Mouse (Mus musculus): ENCODE measurements around the gene Ripor2. TPM values are rescaled to one million over a fixed set of nuclear protein-coding genes. Genes with fewer than 3 reads are reported as not detected.
"Not testable (repeated sequence)": the region's sequence is repeated elsewhere in the genome, so short reads cannot be mapped to it uniquely, and the experiment has no call there.

The Ripor2 gene
- polyA plus RNA-seq, 1 experiment from 2014 or later = 1.7 TPM

DNA sequence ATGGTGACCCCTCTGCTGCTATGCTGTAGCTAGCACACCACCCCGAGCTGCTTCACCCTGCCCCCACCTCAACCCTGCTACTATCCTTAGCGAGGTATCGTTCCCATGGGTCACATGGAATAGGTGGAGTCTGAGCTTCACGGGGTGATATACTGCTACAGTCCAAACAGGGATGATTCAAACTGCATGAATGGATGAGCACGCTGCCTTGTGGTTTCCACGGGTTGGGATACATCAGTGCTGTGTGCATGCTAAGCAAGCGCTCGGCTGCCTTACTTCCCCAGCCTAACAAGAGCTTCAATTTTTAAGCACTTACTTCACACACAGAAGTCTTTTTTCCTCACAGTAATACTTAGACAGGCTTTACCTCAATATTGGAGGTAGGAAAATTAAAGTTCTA, 168.8 kb downstream of the Ripor2 start:
- Histone ChIP-seq H3K27me3 (no peaks in the 10 kb centered on the region), H3K9me3 (no peaks in the 10 kb centered on the region), H3K4me1 (replicated peaks) (no peaks in the 10 kb centered on the region), H3K4me3 (replicated peaks) (no peak overlapping the region), H3K9ac (replicated peaks) (no peak overlapping the region), H3K4me2 (no peak overlapping the region), H3K27ac (no peak overlapping the region), H3K36me3 (peaks cover 56% of the 10 kb centered on the region)
- no peak for ATAC-seq (ENCODE audit: insufficient number of reproducible peaks, insufficient read depth, low FRiP score, low TSS enrichment, low read depth)
- WGBS = 89% methylated on average over 8 of the region's 8 CpGs

GRCm38 (mm10) chr13:24751396-24751795, 169.4 kb downstream of the Ripor2 start:
- H3K4me2 ChIP-seq = no peak overlapping the region
- no peak overlapping the region for H3K27ac ChIP-seq
- H3K27me3 ChIP-seq = no peaks in the 10 kb centered on the region
- H3K4me3 ChIP-seq (replicated peaks) = no peak overlapping the region
- H3K9me3 ChIP-seq = no peaks in the 10 kb centered on the region
- ATAC-seq (ENCODE audit: insufficient number of reproducible peaks, insufficient read depth, low FRiP score, low TSS enrichment, low read depth) = no peak
- 90% methylated on average over 8 of the region's 8 CpGs for WGBS
- no peaks in the 10 kb centered on the region for H3K4me1 ChIP-seq (replicated peaks)
- peaks cover 61% of the 10 kb centered on the region for H3K36me3 ChIP-seq
- no peak overlapping the region for H3K9ac ChIP-seq (replicated peaks)

DNA sequence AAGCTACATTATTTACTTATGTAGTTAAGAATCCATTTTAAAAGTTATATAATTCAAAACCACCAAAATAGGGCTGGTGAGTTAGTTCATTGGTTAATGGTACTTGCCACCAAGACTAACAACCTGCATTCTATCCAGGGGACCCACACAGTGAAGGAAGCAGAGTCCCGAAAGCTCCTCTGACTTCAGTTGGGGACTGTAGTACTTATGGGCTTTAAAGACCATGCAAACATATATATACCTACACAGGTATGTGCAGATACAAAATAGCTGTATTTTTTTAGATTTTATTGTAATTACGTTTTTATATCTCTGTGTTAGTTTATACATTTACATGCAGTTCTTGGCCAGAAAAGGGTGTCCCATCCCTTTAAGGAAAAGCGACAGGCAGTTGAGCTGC, 174.8 kb downstream of the Ripor2 start:
- Histone ChIP-seq H3K9ac (replicated peaks) (no peak overlapping the region), H3K4me2 (no peak overlapping the region), H3K36me3 (peaks cover 72% of the 10 kb centered on the region), H3K4me3 (replicated peaks) (no peak overlapping the region), H3K9me3 (no peaks in the 10 kb centered on the region), H3K27me3 (no peaks in the 10 kb centered on the region), H3K27ac (no peak overlapping the region), H3K4me1 (replicated peaks) (peaks cover 9% of the 10 kb centered on the region)
- ATAC-seq (ENCODE audit: insufficient number of reproducible peaks, insufficient read depth, low FRiP score, low TSS enrichment, low read depth) = no peak
- WGBS = 96% methylated on average over 3 of the region's 3 CpGs

DNA sequence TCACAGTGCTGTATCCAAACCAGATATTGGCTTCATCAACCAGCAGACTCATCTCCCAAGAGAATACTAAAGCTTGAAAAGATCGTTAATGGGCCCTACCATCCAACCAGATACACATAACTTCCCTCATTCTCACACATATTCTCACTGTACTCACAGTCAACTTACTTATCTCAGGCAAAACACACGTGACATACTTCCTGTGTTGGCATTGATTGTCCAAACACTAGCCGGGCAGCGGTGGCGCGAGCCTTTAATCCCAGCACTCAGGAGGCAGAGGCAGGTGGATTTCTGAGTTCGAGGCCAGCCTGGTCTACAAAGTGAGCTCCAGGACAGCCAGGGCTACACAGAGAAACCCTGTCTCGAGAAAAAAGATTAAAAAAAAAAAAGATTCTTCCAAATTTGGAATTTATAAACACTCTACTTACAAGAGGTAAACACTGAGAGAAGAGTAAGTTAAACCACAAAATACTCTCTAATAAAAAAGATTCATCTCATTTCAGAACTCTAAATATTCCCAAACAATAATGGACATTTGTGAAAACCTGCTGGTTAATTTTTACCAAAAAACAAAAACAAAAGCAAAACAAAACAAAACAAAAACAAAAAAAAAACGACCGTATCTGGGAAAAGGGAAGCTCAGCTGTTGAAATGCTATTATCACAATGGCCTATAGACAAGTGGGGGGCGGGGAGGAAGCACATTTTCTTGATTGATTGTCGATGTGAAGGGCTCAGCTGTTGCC, 176.0 kb downstream of the Ripor2 start:
- no peaks in the 10 kb centered on the region for H3K27me3 ChIP-seq
- no peak overlapping the region for H3K4me3 ChIP-seq (replicated peaks)
- no peak overlapping the region for H3K27ac ChIP-seq
- peaks cover 61% of the 10 kb centered on the region for H3K36me3 ChIP-seq
- H3K4me1 ChIP-seq (replicated peaks) = peaks cover 13% of the 10 kb centered on the region
- H3K4me2 ChIP-seq = no peak overlapping the region
- H3K9me3 ChIP-seq = no peaks in the 10 kb centered on the region
- WGBS = 90% methylated on average over 12 of the region's 12 CpGs
- no peak for ATAC-seq (ENCODE audit: insufficient number of reproducible peaks, insufficient read depth, low FRiP score, low TSS enrichment, low read depth)
- no peak overlapping the region for H3K9ac ChIP-seq (replicated peaks)

- 87% methylated on average over 10 of the region's 10 CpGs for WGBS
- no peak overlapping the region for H3K27ac ChIP-seq
Observed at GRCm38 (mm10) chr13:24759451-24759850, 177.5 kb downstream of the Ripor2 start.

DNA sequence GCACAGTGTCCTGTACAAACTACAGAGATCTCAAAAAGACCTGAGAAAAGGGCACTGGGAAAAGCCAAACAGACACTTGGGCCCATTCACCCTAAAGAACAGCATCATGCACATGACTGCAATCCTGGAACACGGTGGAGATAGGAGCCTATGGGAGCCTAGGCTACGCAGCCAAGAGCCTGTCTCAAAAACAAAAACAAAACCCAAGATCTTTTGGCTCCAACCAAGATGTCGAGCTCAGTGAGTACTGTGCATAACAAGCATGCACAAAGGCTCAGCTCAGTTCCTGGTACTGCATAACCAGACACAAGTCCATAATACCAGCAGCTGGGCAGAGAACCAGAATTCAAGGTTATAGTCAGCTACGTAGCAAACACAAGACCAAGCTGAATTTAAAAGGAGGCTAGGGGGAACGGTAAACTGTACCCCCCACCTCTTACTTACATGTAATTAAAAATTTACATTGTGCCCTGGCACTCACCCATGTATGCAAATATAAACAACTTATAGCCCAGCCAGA, 178.4 kb downstream of the Ripor2 start:
- Histone ChIP-seq H3K9ac (replicated peaks) (peak overlapping the region; percentile 83), H3K27ac (peak overlapping the region; percentile 94; the same call in 1 of the 2 replicates), H3K4me3 (replicated peaks) (peak overlapping the region; percentile 83), H3K9me3 (no peaks in the 10 kb centered on the region), H3K27me3 (no peaks in the 10 kb centered on the region), H3K4me1 (replicated peaks) (peaks cover 13% of the 10 kb centered on the region), H3K36me3 (peaks cover 41% of the 10 kb centered on the region), H3K4me2 (peak overlapping the region; percentile 60)
- ATAC-seq (ENCODE audit: insufficient number of reproducible peaks, insufficient read depth, low FRiP score, low TSS enrichment, low read depth) = no peak
- WGBS = 73% methylated on average over 5 of the region's 5 CpGs

More at GRCm38 (mm10) chr13:24759451-24759850, 177.5 kb downstream of the Ripor2 start:
- Histone ChIP-seq H3K4me1 (replicated peaks) (peaks cover 13% of the 10 kb centered on the region), H3K4me3 (replicated peaks) (no peak overlapping the region), H3K36me3 (peaks cover 51% of the 10 kb centered on the region), H3K27me3 (no peaks in the 10 kb centered on the region), H3K9me3 (no peaks in the 10 kb centered on the region), H3K4me2 (no peak overlapping the region), H3K9ac (replicated peaks) (no peak overlapping the region)
- no peak for ATAC-seq (ENCODE audit: insufficient number of reproducible peaks, insufficient read depth, low FRiP score, low TSS enrichment, low read depth)

- no peak for ATAC-seq (ENCODE audit: insufficient number of reproducible peaks, insufficient read depth, low FRiP score, low TSS enrichment, low read depth)
- Histone ChIP-seq H3K4me3 (replicated peaks) (peak overlapping the region; percentile 83), H3K9me3 (no peaks in the 10 kb centered on the region), H3K27me3 (no peaks in the 10 kb centered on the region), H3K27ac (peak overlapping the region; percentile 94), H3K36me3 (peaks cover 35% of the 10 kb centered on the region), H3K4me1 (replicated peaks) (peaks cover 13% of the 10 kb centered on the region), H3K9ac (replicated peaks) (peak overlapping the region; percentile 83), H3K4me2 (peak overlapping the region; percentile 60)
- WGBS = 5% methylated on average over 10 of the region's 10 CpGs
Observed at GRCm38 (mm10) chr13:24761083-24761402, 179.1 kb downstream of the Ripor2 start.

- H3K36me3 ChIP-seq = peaks cover 29% of the 10 kb centered on the region
- no peaks in the 10 kb centered on the region for H3K27me3 ChIP-seq
- no peaks in the 10 kb centered on the region for H3K9me3 ChIP-seq
- H3K4me1 ChIP-seq (replicated peaks) = peaks cover 13% of the 10 kb centered on the region
- peak; percentile 96 for ATAC-seq (ENCODE audit: insufficient number of reproducible peaks, insufficient read depth, low FRiP score, low TSS enrichment, low read depth)
- peak within 1 kb of the TSS; percentile 83 for H3K4me3 ChIP-seq (replicated peaks)
- H3K9ac ChIP-seq (replicated peaks) = peak within 1 kb of the TSS; percentile 83
- peak within 1 kb of the TSS; percentile 60 for H3K4me2 ChIP-seq
- H3K27ac ChIP-seq = peak within 1 kb of the TSS; percentile 94
- WGBS = under 1% methylated on average over 79 of the region's 79 CpGs
Observed at GRCm38 (mm10) chr13:24761403-24762227, 179.6 kb downstream of the Ripor2 start, which contains the start of gene Gmnn. Gene Gmnn, minus strand, starts transcription at chr13:24761923.

- Histone ChIP-seq H3K36me3 (peaks cover 23% of the 10 kb centered on the region), H3K27ac (peak overlapping the region; percentile 94; the same call in 1 of the 2 replicates), H3K9ac (replicated peaks) (peak overlapping the region; percentile 83; the same call in 1 of the 2 replicates), H3K9me3 (no peaks in the 10 kb centered on the region), H3K27me3 (no peaks in the 10 kb centered on the region), H3K4me1 (replicated peaks) (peaks cover 13% of the 10 kb centered on the region), H3K4me2 (peak overlapping the region; percentile 60), H3K4me3 (replicated peaks) (peak overlapping the region; percentile 83)
- WGBS = 40% methylated on average over 4 of the region's 4 CpGs
- ATAC-seq (ENCODE audit: insufficient number of reproducible peaks, insufficient read depth, low FRiP score, low TSS enrichment, low read depth) = no peak
Observed at GRCm38 (mm10) chr13:24762254-24762653, 180.3 kb downstream of the Ripor2 start.

DNA sequence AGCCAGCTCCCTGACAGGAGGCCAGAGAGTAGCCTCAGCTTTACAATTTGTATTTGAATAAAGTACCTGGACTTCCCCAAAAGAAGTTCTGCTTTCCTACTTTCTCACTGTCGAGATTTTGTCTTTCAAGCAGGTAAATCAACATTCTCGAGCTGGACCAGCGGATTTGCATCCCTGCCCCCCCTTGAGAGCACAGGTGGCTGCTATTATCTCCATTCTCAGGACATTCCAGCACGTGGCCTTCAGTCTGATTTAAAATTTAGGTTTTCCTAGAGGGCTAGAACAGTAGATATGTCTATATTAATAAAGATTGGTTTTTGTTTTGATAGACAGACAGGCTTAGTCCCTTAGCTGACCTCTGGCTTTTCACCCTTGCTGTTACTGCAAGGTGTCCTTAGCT, 185.8 kb downstream of the Ripor2 start:
- H3K36me3 ChIP-seq; H3K27ac ChIP-seq; H3K4me1 ChIP-seq (replicated peaks); H3K9ac ChIP-seq (replicated peaks); H3K4me2 ChIP-seq; H3K27me3 ChIP-seq; H3K4me3 ChIP-seq (replicated peaks); ATAC-seq (ENCODE audit: insufficient number of reproducible peaks, insufficient read depth, low FRiP score, low TSS enrichment, low read depth); H3K9me3 ChIP-seq: not testable (repeated sequence)
- 66% methylated on average over 4 of the region's 4 CpGs for WGBS

GRCm38 (mm10) chr13:24771482-24771881, 189.5 kb downstream of the Ripor2 start:
- not testable (repeated sequence) for H3K9me3 ChIP-seq; ATAC-seq (ENCODE audit: insufficient number of reproducible peaks, insufficient read depth, low FRiP score, low TSS enrichment, low read depth)
- 89% methylated on average over 10 of the region's 10 CpGs for WGBS

More at GRCm38 (mm10) chr13:24771482-24771881, 189.5 kb downstream of the Ripor2 start:
- not testable (repeated sequence) for H3K4me1 ChIP-seq (replicated peaks); H3K36me3 ChIP-seq; H3K4me3 ChIP-seq (replicated peaks); H3K27ac ChIP-seq; H3K4me2 ChIP-seq; H3K9ac ChIP-seq (replicated peaks); H3K27me3 ChIP-seq
